Mouse (Mus musculus) small intestine, adult 2 months (tissue): Measurements from ENCODE around the gene Aen. TPM values are rescaled to one million over a fixed set of nuclear protein-coding genes. Genes with fewer than 3 reads are reported as not detected.

Experiments used
- H3K27ac ChIP-seq: fragments of 200-500 bp; 2 replicates; pipeline ENCODE4 v1.5.1; 2012; ENCODE audit warnings: low read depth, low read length, control low read depth, inconsistent platforms; ENCODE audit not compliant: insufficient read depth
- H3K27me3 ChIP-seq: fragments of 200-500 bp; 2 replicates; pipeline ENCODE4 v1.6.1; 2012; ENCODE audit warnings: mild to moderate bottlenecking, moderate library complexity, low read length, inconsistent platforms; ENCODE audit not compliant: control insufficient read depth, insufficient read depth
- H3K36me3 ChIP-seq: fragments of 200-500 bp; 2 replicates; pipeline ENCODE4 v1.6.1; 2012; ENCODE audit warnings: mild to moderate bottlenecking, low read length, control low read depth, inconsistent platforms; ENCODE audit not compliant: control insufficient read depth, insufficient read depth
- H3K4me1 ChIP-seq: fragments of 200-500 bp; 2 replicates; pipeline ENCODE4 v1.6.1; 2012; ENCODE audit warnings: low read length, inconsistent platforms, mixed read lengths; ENCODE audit not compliant: control insufficient read depth, insufficient read depth, insufficient read length
- H3K4me3 ChIP-seq: fragments of 200-500 bp; 2 replicates; pipeline ENCODE4 v1.5.1; 2012; ENCODE audit warnings: low read depth, mild to moderate bottlenecking, control low read depth, inconsistent platforms, low read length, moderate library complexity
- CTCF ChIP-seq: fragments of 200-500 bp; IDR thresholded peaks from 2 replicates; pipeline ENCODE4 v1.5.1; 2012; ENCODE audit warnings: low read depth, mild to moderate bottlenecking, control low read depth, inconsistent platforms, low read length, moderate library complexity, mixed read lengths; ENCODE audit not compliant: insufficient replicate concordance, insufficient read length; ENCODE audit errors: extremely low read depth
- POLR2A ChIP-seq: fragments of 200-500 bp; IDR thresholded peaks from 2 replicates; pipeline ENCODE4 v1.6.1; 2012; ENCODE audit warnings: low read depth, mild to moderate bottlenecking, control low read depth, inconsistent platforms, low read length, moderate library complexity
- WGBS: fragments of 180-500 bp; shearing (Covaris S2); methylation state at CpG from one replicate; pipeline ENCODE4 v1.1.7; 2018; 5-methylcytosine and 5-hydroxymethylcytosine counted together
- polyA plus RNA-seq: library from polyadenylated mRNA; depleted of rRNA; stranded (reverse); fragments of >200 nt; gene quantifications from 2 replicates; pipeline ENCODE4 v1.2.3, GENCODE M21; 2012

Aen gene
- polyA plus RNA-seq, 1 experiment, result 7.7 TPM

GRCm38 (mm10) chr7:78864446-78864802, 31.2 kb upstream of the Aen start:
- no peak for TF ChIP-seq POLR2A
- no peak for TF ChIP-seq CTCF
- peak overlapping the region; percentile 97 for H3K27ac ChIP-seq

GRCm38 (mm10) chr7:78865212-78865949, 30.3 kb upstream of the Aen start:
- peaks cover 19% of the 10 kb centered on the region for H3K4me1 ChIP-seq
- peak overlapping the region; percentile 97 for H3K27ac ChIP-seq
- H3K36me3 ChIP-seq, result no peaks in the 10 kb centered on the region
- 16% methylated on average over 12 of the region's 12 CpGs for WGBS
- no peak for TF ChIP-seq POLR2A
- no peak for TF ChIP-seq CTCF
- no peak overlapping the region for H3K4me3 ChIP-seq
- H3K27me3 ChIP-seq, result no peaks in the 10 kb centered on the region

More at GRCm38 (mm10) chr7:78864446-78864802, 31.2 kb upstream of the Aen start:
- no peak overlapping the region for H3K4me3 ChIP-seq
- H3K36me3 ChIP-seq, result no peaks in the 10 kb centered on the region
- H3K4me1 ChIP-seq, result peaks cover 19% of the 10 kb centered on the region
- WGBS, result 15% methylated on average over 4 of the region's 4 CpGs
- no peaks in the 10 kb centered on the region for H3K27me3 ChIP-seq

- Histone ChIP-seq H3K27ac (no peak overlapping the region), H3K4me3 (no peak overlapping the region), H3K4me1 (peaks cover 23% of the 10 kb centered on the region), H3K27me3 (no peaks in the 10 kb centered on the region), H3K36me3 (no peaks in the 10 kb centered on the region)
- TF ChIP-seq CTCF (no peak), POLR2A (no peak)
- 63% methylated on average over 5 of the region's 5 CpGs for WGBS
These were observed 26.9 kb upstream of the Aen start for GRCm38 (mm10) chr7:78868731-78869130.

GRCm38 (mm10) chr7:78872366-78872765, 23.3 kb upstream of the Aen start:
- no peaks in the 10 kb centered on the region for H3K36me3 ChIP-seq
- H3K4me3 ChIP-seq, result no peak overlapping the region
- peak overlapping the region; percentile 58 for H3K27ac ChIP-seq
- H3K27me3 ChIP-seq, result no peaks in the 10 kb centered on the region
- peaks cover 8% of the 10 kb centered on the region; the same call in 1 of the 2 replicates for H3K4me1 ChIP-seq
- TF ChIP-seq CTCF, result no peak
- WGBS, result 46% methylated on average over 6 of the region's 6 CpGs

GRCm38 (mm10) chr7:78872831-78873230, 22.8 kb upstream of the Aen start:
- WGBS, result 21% methylated on average over 5 of the region's 5 CpGs
- H3K4me3 ChIP-seq, result no peak overlapping the region
- TF ChIP-seq POLR2A (no peak), CTCF (no peak)

GRCm38 (mm10) chr7:78881607-78882468, 13.8 kb upstream of the Aen start:
- H3K36me3 ChIP-seq, result no peaks in the 10 kb centered on the region
- H3K4me1 ChIP-seq, result peaks cover 6% of the 10 kb centered on the region
- no peak overlapping the region for H3K27ac ChIP-seq
- H3K27me3 ChIP-seq, result peaks cover 21% of the 10 kb centered on the region
- TF ChIP-seq POLR2A (no peak), CTCF (no peak)
- 13% methylated on average over 16 of the region's 16 CpGs for whole genome bisulfite sequencing
- H3K4me3 ChIP-seq, result 0 out of 2 replicates have a peak overlapping the region, but pooled peaks have one; percentile 10

More at GRCm38 (mm10) chr7:78872831-78873230, 22.8 kb upstream of the Aen start:
- H3K27ac ChIP-seq, result peak overlapping the region; percentile 58
- H3K27me3 ChIP-seq, result no peaks in the 10 kb centered on the region
- no peaks in the 10 kb centered on the region for H3K36me3 ChIP-seq
- H3K4me1 ChIP-seq, result peaks cover 8% of the 10 kb centered on the region; the same call in 1 of the 2 replicates

GRCm38 (mm10) chr7:78882469-78882837, 13.2 kb upstream of the Aen start:
- peaks cover 21% of the 10 kb centered on the region for H3K27me3 ChIP-seq

More at GRCm38 (mm10) chr7:78882469-78882837, 13.2 kb upstream of the Aen start:
- Histone ChIP-seq H3K27ac (no peak overlapping the region), H3K36me3 (no peaks in the 10 kb centered on the region), H3K4me1 (peaks cover 6% of the 10 kb centered on the region), H3K4me3 (0 out of 2 replicates have a peak overlapping the region, but pooled peaks have one; percentile 10)
- TF ChIP-seq POLR2A, result no peak
- no peak for TF ChIP-seq CTCF
- whole genome bisulfite sequencing, result 1% methylated on average over 23 of the region's 23 CpGs
